Mouse (Mus musculus) left cerebral cortex, postnatal 25 days (tissue): ENCODE measurements around the gene Grrp1. TPM values are rescaled to one million over a fixed set of nuclear protein-coding genes. Genes with fewer than 3 reads are reported as not detected.

ENCODE experiments used
- total RNA-seq, 2 experiments: library from RNA; stranded (reverse); gene quantifications; 2 replicates each; pipeline ENCODE4 v1.2.3; 2021

Grrp1 gene
- total RNA-seq, 2 experiments from 2014 or later, result 4.0 TPM

Other genes starting within 250 kb of the Grrp1 start
- gene Lin28a, start 235.3 kb downstream of the Grrp1 start, total RNA-seq, result not detected
- gene Zfp683, start 200.3 kb downstream of the Grrp1 start, total RNA-seq, result not detected
- 1 to 10 TPM; 1.8 to 2.7 TPM for gene Crybg2, start 193.3 kb downstream of the Grrp1 start, total RNA-seq
- gene Cd52, start 159.0 kb downstream of the Grrp1 start, total RNA-seq, result 1 to 10 TPM; 1.6 to 3.4 TPM
- 10 to 100 TPM; 29.5 to 34.7 TPM for gene Ubxn11, start 151.5 kb downstream of the Grrp1 start, total RNA-seq
- gene Sh3bgrl3, start 125.3 kb downstream of the Grrp1 start, total RNA-seq, result 100 to 1,000 TPM; 212 to 218 TPM
- 10 to 100 TPM; 12.2 to 13.6 TPM for gene Cep85, start 67.0 kb downstream of the Grrp1 start, total RNA-seq
- not detected for gene Gm7534, start 51.1 kb downstream of the Grrp1 start, total RNA-seq
- not detected for gene Catsper4, start 26.7 kb downstream of the Grrp1 start, total RNA-seq
- gene Cnksr1, start 15.7 kb downstream of the Grrp1 start, total RNA-seq, result under 1 TPM; 0.23 to 0.46 TPM
- not detected for gene E130218I03Rik, start 10.4 kb downstream of the Grrp1 start, total RNA-seq
- 10 to 100 TPM; 10.3 to 10.5 TPM for gene Zfp593, start 8.5 kb downstream of the Grrp1 start, total RNA-seq
- gene Gm30191, start 7.2 kb downstream of the Grrp1 start, total RNA-seq, result not detected
- 10 to 100 TPM; 18.6 to 19.8 TPM for gene Pdik1l, start 33.8 kb upstream of the Grrp1 start, total RNA-seq
- under 1 TPM; 0.32 to 0.39 TPM for gene Trim63, start 61.0 kb upstream of the Grrp1 start, total RNA-seq
- gene Slc30a2, start 89.1 kb upstream of the Grrp1 start, total RNA-seq, result not detected
- gene Extl1, start 129.7 kb upstream of the Grrp1 start, total RNA-seq, result 10 to 100 TPM; 49.2 to 52.5 TPM
- gene Pafah2, start 142.2 kb upstream of the Grrp1 start, total RNA-seq, result 1 to 10 TPM; 5.3 to 9.1 TPM
- 1,000 to 10,000 TPM in 1 of 2 experiments, 100 to 1,000 TPM in 1; 940 to 1,084 TPM for gene Stmn1, start 214.2 kb upstream of the Grrp1 start, total RNA-seq
- gene Paqr7, start 242.6 kb upstream of the Grrp1 start, total RNA-seq, result 10 to 100 TPM; 61.2 to 63.3 TPM